Mouse (Mus musculus) left cerebral cortex, postnatal 14 days (tissue): ENCODE results near the gene Slamf6. TPM values are rescaled to one million over a fixed set of nuclear protein-coding genes. Genes with fewer than 3 reads are reported as not detected.
"Not testable (repeated sequence)": the region's sequence is repeated elsewhere in the genome, so short reads cannot be mapped to it uniquely, and the experiment has no call there.

ENCODE experiments used
- DNase-seq, 2 experiments: peaks; one replicate each; pipeline ENCODE4 v3.0.0; 2021 to 2022; ENCODE audit warnings: low spot score in 2 of 2, mixed read lengths in 1 of 2
- intact Hi-C: fragments of 180-260 bp; cut with DNase I; formaldehyde crosslinking; loops from one replicate; pipeline ENCODE4 v1.15.1; 2025
- long read RNA-seq, 2 experiments: library from polyadenylated mRNA; stranded (forward); transcript quantifications; one replicate each; pipeline ENCODE4 v2.0.0; 2021
- total RNA-seq, 2 experiments: library from RNA; stranded (reverse); gene quantifications; 2 replicates each; pipeline ENCODE4 v1.2.3; 2021

Gene Slamf6
- total RNA-seq, result under 1 TPM; 0.07 to 0.23 TPM
- long read RNA-seq, experiment 1, result 0 reads
- long read RNA-seq, experiment 2, partial matches to known transcripts, result 0 of 1 reads
- long read RNA-seq, experiment 2, other reads (novel, unspliced or antisense), result 1 of 1 reads

DNA sequence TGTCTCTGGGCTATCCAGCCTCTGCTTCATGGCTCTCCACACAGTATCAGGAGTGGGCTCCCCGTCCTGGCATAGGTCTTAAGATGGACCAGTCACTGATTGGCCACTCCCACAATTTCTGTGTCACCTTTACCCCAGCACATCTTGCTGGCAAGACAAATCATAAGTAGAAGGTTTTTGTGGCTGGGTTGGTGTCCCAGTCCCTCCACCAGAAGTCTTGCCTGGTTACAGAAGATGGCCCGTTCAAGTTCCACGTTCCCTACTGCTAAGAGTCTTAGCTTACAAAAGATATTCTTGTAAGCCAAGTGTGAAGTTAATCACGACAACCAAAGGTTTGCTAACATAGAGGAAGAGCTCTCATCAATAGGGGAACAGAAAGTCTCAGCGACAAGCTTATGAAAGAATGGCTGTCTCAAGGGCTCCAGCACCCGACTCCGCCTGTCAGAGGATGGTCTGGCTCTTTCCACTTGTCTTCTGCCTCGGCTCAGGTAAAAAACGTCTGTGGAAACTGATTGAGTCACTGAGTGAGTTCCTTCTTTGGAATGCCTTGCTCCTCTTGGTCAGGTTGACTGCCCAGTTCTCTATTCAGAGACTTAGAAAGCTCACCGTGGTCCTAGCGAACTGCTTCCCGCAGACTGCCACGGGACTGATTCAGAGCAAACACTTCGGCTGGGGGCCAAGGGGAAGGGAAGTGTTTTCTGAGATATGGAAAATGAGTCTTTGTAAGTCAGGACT lies at the start of gene Slamf6:
Gene Slamf6 (plus strand): TSS at position 211 of the 735 bp plus-strand sequence.
- intact Hi-C loops, result no loop called here

DNA sequence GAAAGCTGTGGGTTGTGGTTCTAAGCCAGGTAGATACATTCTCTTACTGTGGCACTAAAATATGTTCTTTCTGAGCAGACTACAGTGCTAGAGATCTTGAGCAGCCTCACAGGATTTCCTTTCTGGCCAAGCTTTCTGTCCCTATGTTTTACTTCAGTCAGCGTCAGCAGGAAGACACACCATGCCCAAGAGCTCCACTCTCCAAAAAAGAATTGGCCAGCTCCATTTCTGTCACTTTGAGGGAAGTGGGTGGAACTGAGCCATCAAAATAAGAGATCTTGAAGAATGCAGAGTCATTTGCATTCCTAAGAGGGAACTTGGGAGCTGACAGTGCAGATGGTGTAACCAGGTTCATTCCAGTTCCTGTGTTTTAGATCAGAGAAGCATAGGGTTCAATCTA lies 30.3 kb upstream of the Slamf6 start:
- intact Hi-C loops, result no loop called here
- peak; percentile 13 to 19 for DNase-seq

More for the DNA sequence above, at the start of gene Slamf6:
- DNase-seq, result no peak

DNA sequence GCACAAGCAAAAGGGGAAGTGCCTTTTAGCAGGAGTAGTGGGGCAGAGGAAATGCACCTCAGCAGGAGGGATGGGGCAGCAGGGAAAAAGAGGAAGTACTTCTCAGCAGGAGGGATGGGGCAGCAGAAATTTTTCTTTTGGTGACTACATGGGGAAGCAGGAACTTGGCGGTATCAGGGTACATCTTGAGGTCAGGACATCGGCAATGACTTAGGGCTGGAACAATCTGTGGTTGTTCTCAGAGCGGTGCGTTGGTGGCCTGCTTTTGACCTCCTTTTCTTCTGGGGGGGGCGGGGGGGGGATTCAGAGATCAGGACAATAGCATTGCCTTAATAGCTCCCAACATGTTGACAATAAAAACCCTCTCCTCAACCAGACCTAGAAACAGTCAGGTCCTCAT lies 22.0 kb upstream of the Slamf6 start, which contains the start of gene Gm10521:
Gene Gm10521 (plus strand): TSS at position 301 of the 400 bp plus-strand sequence.
- DNase-seq, intact Hi-C loops: not testable (repeated sequence)

DNA sequence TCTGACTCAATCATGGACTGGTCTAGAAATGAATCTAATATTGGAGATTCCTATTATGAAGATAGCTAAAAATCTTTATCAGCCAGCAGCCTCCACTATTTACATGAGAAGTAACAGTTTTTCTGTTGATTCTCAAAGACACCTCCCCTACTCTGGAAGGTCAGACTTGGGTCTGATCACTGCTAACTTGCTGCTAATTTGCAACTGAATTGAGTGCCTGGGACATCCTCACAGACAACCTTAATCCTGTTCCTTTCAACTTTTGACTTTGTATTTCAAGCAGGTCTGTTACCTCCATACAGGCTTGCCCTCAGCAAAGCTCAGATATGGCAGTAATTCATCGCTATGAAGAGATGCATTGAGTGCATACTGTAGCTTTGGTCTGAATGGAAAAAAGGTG lies 13.3 kb upstream of the Slamf6 start:
- DNase-seq, result no peak
- intact Hi-C loops, result no loop called here

DNA sequence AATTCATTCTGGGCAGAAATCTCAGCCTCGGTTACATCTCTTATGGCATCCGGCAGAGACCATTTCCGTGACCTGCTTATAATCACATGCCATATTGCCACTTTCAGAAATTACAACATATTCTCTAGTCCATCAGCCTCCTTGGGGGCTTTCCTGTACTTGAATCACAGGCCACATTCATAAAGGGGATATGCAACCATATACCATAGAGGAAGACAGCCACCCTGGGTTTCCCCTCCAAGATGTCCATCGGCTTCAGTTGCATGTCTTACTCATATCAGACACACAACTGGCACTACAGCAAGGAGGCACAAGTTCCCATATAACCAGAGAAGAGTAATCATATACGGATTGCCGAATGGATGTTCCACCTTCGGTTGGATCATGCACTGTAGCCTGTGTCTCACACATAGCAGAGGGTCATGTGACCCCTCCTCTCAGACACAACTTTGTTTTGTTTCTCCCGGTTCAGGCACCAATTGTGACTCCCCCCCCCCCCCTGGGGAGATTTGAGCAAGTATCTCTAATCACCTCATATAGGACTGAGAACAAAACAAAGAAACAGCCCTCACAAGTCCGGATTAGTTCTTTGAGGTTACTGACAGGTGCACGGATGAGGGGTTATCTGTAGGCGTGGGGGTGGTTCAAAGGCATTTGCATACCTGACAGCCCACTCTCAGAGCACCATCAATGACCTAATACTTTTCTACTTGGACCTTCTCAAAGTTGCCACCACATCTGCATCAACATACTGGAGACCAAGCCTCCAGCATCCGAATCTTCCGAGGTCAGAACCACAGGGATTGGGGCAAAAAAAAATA lies 1.5 kb upstream of the Slamf6 start:
- DNase-seq, result no peak
- intact Hi-C loops, result no loop called here

DNA sequence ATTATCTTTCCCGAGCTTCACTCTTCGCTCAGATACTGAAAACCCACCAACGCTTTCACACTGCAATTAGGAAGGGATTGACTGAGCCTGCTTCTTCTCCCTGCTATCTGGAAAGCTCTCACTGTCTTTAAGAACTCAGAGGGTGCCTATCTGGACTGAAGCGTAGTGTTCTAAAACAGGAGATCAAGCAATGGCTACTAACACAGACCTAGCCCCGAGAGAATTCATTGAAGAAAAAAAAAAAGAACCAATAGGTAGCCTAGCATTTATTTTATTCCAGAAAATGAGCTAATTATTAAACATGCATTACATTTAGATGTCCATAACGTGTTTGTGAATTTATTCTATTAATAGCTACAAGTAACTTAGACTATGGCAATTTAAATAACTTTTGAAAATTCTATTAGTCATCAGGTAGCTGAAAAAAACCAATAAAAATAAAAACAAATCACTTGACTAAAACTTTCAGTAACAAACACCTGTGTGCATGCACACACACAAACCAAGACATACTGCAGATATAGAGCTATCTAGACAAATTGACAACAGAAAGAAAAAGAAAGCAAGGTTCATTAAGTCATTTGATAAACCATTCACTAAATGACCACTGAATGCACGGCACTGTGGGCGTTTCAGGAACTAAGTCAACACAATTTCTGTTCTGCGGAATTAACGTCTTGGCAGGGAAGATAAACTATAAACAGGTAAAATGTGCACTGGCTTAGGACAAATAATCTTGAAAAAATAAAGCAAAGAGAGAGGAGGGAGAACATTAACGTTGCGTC lies 1.0 kb downstream of the Slamf6 start:
- intact Hi-C loops, result no loop called here
- no peak for DNase-seq

DNA sequence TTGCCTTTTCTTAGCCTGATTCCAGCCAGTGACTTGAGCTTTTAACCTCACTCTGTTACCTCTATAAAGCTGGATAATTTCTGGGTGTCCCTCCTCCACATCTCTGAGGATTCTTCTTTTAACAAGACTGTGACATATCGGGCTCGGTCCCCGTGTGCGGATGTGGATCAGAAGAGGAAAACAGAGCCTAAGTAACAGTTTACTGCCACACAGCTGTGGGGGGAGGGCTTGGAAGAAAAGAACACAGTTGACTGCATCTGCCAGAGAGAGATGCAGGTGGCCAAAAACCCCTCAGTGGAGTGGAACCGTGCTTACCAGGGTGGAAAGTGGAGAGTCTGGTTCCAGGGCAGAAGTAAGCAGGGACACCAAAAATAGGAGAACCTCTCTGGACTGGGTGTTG lies 1.9 kb downstream of the Slamf6 start:
- no peak for DNase-seq
- intact Hi-C loops, result no loop called here

DNA sequence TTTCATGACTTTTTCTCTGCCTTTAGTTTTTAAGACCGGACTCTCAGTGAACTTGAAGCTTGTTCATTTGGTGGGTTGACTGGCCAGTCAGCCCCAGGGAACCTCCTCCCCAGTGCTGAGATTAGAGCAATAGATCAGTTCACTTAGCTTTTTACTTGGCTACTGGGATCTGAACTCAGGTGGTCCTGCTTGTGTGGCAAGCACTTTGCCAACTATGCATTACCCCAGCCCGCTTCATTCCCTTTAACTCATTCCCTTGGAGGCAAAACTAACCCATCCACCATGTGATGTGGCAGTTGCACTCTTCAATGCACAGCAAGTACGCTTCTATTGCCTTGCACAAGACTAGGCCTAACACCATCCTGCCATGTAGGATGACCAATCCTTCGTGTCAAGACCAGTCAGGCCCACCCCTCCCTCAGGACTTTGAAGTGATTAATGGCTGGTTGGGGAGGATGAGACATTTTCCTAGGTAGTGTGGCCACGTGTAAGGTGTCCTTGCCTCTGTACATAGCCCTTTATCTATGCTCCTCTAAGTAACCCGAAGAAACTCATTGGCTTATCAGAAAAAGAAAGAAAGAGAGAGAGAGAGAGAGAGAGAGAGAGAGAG lies 2.7 kb downstream of the Slamf6 start:
- intact Hi-C loops, result no loop called here
- DNase-seq, result no peak

DNA sequence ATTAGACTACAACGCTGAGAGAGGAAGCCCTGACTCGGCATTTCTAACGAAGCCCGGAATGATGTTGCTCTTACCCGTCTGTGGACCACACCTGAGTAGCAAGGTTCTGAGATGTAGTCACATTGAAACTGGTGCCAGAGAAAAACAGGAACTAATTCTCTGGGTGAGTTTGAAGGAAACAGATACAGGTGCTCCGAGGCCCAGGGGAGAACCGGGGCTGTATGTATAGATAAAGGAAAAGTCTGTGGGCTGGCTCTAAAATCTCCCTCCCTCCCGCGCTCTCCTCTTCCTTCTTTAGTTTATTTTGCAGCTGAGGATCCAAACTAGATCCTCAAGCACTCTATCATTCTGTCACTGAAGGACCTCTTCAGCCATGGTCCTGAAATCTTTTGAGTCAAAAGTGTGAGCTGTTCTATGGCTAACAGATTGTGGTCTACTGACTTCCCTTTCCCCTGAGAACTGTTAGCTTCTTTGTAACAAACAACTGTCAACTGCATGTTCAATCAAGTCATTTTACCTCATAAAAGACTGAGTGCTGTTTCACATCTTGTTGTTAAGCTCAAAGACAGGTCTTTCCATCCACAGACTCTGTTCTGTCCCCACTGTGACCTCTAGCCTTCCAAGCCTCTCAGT lies 3.8 kb downstream of the Slamf6 start:
- DNase-seq, result no peak
- intact Hi-C loops, result no loop called here

DNA sequence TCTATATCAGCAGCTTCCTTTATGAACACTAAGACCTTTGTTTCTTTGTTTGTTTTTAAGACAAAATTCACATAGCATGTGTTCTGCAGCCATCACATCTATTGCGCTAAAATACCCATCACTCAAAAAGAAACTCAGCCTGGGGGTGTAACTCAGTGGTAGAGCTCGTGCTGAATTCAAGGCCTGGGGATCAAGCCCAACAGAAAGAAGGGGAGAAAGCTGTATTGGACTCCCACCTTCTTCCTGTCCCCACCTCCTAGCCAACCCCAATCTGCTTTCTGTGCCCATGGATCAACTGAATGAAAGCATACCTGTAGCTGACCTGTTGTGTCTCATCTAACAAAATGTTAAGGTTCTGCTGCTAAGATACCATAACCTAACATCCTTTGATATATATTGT lies 4.3 kb downstream of the Slamf6 start:
- DNase-seq, result no peak
- intact Hi-C loops, result no loop called here

DNA sequence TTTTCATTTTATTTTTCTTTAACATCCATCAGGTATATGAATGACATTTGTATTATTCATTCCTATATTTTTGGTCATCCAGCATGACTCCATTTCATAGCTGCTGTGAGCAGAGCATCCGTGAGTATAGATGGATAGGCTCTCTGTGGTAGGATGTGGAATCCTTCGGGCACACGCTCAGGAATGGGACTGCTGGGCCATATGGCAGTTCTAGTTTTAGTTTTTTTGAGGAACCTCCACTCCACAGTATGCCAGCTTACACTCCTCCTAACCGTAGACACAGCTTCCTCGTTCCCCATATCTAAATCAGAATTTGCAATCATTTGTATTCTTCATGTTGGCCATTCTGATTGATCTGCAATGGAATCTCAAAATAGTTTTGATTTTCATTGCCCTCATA lies 5.5 kb downstream of the Slamf6 start:
- DNase-seq, result no peak
- intact Hi-C loops, result no loop called here

DNA sequence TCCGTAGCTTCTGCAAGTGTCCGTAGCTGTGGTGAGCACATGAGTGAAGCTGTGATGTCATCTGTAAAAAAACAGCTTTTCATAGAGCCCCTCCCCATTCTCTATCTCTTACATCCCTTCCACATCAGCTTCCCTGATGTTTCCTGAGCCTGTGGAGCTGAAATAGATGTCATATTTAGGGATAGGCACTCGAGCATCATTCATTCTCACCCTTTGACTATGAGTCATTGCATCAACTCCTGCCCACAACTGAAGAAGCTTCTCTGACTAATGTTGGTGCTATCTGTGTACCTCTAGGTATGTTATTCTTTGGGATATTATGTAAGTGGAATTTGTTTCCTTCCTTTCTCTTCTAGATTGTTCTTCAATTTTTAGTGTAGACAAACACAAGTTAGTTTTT lies 7.6 kb downstream of the Slamf6 start:
- intact Hi-C loops, result no loop called here
- no peak for DNase-seq

DNA sequence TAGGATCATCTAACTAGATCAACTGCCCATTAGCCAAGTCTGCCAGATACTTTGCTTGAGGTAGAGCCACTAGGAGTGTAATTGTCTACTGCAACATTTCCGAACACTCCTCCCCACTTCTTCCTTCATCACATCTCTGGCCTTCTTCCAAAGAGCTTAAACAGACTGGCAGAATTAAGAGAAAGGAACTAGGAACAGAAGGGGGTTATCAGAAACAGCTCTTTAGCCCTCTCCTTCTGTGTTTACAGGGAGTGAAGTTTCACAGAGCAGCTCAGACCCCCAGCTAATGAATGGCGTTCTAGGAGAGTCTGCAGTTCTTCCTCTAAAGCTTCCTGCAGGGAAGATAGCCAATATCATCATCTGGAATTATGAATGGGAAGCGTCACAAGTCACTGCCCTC lies 16.5 kb downstream of the Slamf6 start:
- intact Hi-C loops, result no loop called here
- no peak for DNase-seq

DNA sequence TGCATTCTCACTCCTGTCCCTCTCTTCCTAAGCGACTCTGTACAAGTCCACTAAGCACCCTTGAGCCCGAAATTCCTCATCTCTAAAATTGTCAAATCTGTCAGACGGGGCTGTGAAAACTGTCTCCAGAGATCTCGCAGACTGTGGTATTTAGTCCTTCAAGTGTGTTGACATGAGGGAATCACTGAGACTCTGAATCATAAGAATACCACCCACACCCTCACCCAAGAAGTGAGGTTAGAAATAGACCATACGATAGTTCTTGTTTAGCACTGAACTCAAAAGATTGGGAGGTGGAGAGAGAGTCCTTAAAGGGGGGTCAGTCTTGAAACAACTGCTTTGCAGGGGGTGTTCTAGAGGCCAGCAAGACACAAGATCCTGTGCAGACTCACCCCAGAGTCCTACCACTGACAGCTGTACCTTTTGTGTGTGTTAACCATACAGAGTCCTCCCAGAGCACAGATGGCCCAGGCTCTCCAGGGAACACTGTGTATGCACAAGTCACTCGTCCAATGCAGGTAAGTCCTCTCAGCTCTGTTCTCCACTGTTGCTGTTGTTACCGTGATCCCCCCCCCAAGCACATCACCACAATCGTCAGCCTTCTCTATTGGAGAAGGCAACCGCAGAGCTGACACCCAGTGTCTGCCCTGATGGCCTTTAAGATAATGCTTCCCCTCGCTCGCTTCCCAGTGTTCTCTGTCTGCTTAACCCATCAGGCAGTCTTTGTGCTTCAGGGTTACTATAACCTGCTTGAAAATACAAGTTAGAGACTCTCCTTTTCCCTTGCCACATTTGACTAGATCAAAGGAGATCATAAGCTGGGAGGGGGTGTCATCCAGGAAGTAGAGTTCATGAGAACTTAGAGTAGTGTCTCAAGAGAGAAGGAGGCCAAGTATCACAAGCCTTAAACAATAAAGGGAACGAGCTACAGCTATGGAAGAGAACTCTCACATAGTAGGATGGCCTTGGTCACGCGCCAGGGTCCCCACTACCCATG lies 21.9 kb downstream of the Slamf6 start:
- peak in 1 of 2 experiments; percentile 17 for DNase-seq
- intact Hi-C loops, result no loop called here

DNA sequence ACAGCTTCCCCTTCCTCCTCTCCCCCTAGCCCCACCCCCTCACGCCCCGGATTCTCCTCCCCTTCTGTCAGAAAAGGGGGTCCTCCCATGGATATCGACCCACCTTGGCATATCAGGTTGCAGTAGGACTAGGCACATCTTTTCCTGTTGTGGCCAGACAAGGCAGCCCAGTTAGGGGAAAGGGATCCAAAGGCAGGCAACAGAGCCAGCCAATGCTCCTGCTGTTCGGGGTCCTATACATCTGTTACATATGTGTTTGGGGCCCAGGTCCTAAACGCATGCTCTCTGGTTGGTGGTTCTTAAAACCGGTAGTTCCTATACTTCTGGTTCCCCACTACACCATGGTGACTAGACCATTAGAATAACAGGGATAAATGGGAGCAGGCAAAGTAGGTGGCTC lies 23.3 kb downstream of the Slamf6 start:
- DNase-seq, result no peak
- intact Hi-C loops, result no loop called here

DNA sequence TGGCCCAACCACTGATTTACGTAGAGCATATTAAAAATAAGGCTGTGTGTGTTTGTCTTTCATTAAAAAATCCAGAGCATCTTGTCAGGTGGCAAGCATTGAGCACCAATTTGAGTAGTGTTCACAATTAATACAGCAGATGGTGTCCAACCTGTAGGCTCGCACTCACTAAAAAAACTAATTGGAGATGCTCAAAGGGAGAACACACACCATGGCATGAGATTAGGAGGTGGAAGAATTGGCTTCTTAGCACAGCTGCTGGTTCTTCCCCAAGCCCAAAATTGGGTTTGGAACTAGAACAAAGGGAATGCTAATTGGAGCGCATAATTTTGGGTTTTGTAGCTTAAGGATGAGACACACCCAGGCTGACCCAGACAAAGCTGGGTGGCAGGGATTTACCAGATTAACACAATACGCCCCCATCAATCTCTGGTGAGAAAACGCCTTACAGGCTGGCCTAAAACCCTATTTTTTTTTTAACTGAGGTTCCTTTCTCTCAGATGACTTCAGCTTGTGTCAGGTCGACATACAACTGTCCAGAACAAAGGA lies 29.2 kb downstream of the Slamf6 start:
- DNase-seq, result no peak
- intact Hi-C loops, result no loop called here

DNA sequence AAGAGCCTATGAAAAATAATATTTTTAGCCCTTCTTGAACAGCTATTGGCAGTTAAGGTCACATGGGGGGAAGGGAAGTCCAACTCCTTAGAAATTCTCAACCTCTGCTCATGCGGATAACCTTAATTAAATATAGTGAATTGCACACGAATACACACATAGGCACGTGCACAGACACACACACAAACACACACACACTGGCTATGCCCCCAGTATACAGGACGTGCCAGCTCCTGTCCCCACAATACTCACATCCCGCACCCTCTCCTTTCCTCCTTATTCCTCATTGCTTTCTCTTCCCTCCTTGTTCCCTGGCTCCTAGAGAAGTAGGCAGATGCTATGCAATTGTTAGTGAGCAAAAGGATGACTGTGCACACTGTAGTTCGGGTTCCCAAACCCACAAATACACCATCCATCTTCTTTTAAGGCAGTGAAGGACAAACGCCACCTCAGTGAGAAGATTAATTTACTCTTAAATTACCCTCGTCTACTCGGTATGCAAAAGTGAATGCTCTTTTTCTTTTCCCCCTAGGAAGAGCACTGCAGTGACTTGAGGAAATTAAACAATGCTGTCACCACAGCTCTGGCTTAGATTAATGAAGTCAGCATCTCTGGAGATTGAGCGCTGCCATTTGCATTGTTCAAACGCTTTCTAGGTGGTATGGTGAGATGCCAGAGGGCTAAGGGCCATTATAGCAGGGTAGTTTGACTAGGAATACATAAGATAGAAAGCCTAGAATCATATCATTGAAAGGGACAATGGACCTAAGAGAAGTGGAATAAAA lies 31.0 kb downstream of the Slamf6 start:
- intact Hi-C loops, result no loop called here
- DNase-seq, result no peak
